Mouse (Mus musculus): Measurements from ENCODE around the gene Hp. TPM values are rescaled to one million over a fixed set of nuclear protein-coding genes. Genes with fewer than 3 reads are reported as not detected.

Gene Hp
- total RNA-seq, 2 experiments from 2014 or later: 211 to 315 TPM

DNA sequence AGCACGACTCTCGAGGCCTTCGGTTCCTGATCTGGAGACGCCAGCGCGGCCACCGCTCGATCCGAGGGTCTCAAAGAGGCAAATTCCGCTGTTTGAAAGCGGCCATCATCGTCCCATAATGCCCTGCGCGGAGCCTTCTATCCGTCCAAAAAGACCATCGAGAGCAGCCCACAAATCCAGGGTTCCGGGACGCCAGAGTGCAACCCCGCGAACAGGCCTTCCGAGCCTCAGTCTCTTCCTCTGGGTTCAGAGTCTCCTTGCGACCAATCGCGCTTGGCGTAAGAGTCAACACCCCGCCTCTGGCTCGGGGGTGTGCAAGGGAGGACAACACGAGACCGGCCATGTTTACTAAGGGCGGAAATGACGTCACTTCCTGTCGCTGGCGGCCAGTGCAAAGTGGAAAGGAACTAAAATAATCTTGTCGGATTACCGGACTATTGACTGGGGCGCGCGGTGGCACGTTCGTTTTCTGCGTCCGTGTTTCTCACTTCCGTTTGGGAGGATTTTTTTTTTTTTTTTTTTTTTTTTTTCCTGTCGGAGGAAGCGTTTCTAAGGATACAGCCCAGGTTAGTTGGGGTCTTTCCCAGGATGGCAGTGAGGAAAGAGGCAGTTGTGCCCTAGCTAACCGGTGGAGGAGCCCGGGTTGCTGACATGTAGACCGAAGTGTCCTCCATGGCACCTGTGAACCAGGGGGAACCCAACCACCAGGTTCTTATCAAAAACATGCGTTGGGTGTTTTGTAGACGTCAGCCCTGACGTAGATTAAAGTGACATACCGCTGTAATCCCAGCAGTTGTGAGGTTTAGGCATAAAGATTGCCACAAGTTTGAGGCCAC is 13.3 kb downstream of the Hp start, which contains the start of the genes Dhx38 and Txnl4b:
Dhx38 (minus strand) TSS at position 364 of the 836 bp plus-strand sequence.
Txnl4b (plus strand) TSS at position 395 of the 836 bp plus-strand sequence.
- ATAC-seq (replicated peaks; ENCODE audit: poor library complexity, severe bottlenecking): peak; percentile 86

DNA sequence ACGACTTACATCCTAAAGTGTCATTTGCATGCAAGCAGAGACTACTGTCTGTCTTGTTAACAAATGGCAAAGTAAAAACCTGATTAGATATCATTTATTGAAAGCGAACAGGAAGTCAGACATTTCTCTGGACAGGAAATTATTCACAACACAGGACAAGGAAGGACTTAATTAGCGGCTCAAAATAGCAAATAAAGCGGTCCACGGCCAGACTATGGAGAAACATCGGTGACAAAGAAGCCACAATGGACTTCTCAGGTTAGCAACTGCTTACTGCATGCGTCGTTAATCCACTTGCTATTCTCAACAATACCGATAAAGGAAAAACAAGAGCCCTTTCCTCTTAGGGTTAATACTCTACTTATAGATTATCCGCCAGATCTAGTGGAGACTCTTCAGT is 14.2 kb downstream of the Hp start:
- no peak for ATAC-seq (replicated peaks; ENCODE audit: poor library complexity, severe bottlenecking)

- ATAC-seq (replicated peaks; ENCODE audit: poor library complexity, severe bottlenecking): peak; percentile 65
These were observed 15.1 kb downstream of the Hp start for GRCm38 (mm10) chr8:109563881-109564280.

GRCm38 (mm10) chr8:109551663-109552062 is 27.3 kb downstream of the Hp start:
- ATAC-seq (replicated peaks; ENCODE audit: poor library complexity, severe bottlenecking): peak; percentile 47

- ATAC-seq (replicated peaks; ENCODE audit: poor library complexity, severe bottlenecking): 0 out of 2 replicates have a peak, but pooled peaks have one; percentile 24
These were observed 34.9 kb downstream of the Hp start for GRCm38 (mm10) chr8:109544049-109544448.

DNA sequence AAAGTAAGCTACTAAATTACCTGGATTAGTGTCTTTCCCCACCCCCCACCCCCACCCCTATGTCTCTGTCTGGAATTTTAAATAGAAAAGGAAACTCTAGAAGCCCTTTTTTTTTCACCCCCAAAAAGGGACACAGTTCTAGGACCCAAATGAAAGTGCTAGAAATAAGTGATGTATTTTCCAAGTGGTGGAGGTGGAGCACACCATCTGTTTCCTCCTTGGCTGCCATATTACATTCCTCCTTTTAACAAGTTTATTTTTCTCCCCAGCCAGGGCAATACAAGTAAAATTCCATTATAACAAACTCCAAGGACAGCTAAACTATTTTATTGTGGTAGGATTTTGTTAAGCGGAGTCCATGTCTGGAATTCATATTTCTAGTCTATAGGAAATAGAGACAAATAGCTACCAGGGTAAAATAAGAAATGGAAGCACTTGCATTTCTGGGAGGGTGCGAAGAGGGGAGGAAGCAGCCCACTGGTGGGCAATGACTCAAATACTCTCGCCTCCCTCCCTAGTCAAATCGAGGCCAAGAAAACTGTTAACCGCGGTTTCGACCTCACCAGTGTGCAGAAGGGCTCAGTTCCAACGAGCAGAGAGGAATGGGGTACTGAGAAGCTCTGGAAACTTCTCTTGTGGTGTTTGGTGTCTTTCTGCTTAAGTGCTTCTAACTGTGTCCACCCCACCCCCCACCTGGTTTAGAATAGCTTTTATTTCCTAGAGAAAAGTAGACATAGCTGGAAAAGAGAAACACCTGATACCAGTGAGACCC is 36.0 kb downstream of the Hp start:
- no peak for ATAC-seq (replicated peaks; ENCODE audit: poor library complexity, severe bottlenecking)

DNA sequence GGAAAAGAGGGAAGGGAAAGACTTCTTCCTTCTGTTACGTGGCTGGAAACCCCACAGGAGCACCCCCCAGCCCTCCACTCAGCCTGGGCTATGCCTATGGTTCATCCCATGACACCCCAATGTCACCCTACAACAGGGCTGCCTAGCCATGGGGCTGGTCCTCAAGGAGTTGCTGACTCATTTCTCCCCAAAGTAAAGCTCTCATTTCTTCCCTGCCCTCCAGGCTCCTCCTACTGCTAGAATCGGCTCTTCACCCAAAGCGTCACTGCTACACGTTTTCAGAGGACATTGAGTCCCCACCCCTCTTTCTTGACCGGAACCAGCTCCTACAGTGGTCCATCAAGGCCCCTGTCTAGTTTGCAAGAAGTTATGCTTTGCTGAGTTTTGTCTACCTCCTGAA is 36.8 kb downstream of the Hp start:
- ATAC-seq (replicated peaks; ENCODE audit: poor library complexity, severe bottlenecking): no peak

DNA sequence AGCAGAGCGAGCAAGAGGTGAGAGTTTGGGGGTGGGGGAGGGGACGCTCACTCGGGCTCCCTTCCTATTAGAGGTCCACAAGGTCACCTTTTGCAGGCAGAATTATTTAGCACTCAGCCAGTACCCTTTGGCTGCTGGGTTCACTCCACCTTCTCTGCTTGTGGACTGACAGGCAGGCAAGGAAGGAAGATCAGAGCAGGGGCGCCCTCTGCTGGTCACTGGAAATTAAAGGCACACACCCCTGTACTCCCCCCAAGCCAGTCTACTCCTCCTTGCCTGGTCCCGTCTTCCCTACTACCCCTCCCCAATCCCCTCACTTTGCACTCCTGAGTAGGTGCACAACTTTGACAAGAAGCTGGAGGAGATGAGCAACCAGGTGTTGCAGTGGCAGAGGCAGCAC is 42.3 kb downstream of the Hp start:
- ATAC-seq (replicated peaks; ENCODE audit: poor library complexity, severe bottlenecking): peak; percentile 82

GRCm38 (mm10) chr8:109535140-109535990 is 43.6 kb downstream of the Hp start:
- ATAC-seq (replicated peaks; ENCODE audit: poor library complexity, severe bottlenecking): peak; percentile 60

Other genes with a start within 250 kb of the Hp start
- not detected in 2 replicates for gene Pmfbp1, start 85.1 kb downstream of the Hp start, total RNA-seq (2014; fragmentation: Nextera tagmentation)
- not detected in 2 replicates for gene Pmfbp1, start 85.1 kb downstream of the Hp start, total RNA-seq (2017)
- 36.1 and 46.0 TPM in 2 replicates for gene Dhx38, start 13.3 kb downstream of the Hp start, total RNA-seq (2014; fragmentation: Nextera tagmentation)
- gene Dhx38, start 13.3 kb downstream of the Hp start, total RNA-seq (2017): 65.5 and 67.5 TPM in 2 replicates
- 9.3 and 15.8 TPM in 2 replicates for gene Txnl4b, start 13.3 kb downstream of the Hp start, total RNA-seq (2014; fragmentation: Nextera tagmentation)
- 14.0 and 23.0 TPM in 2 replicates for gene Txnl4b, start 13.3 kb downstream of the Hp start, total RNA-seq (2017)
- gene Dhodh, start 29.5 kb upstream of the Hp start, total RNA-seq (2014; fragmentation: Nextera tagmentation): 23.9 and 30.6 TPM in 2 replicates
- 28.2 and 28.7 TPM in 2 replicates for gene Dhodh, start 29.5 kb upstream of the Hp start, total RNA-seq (2017)
- 0.13 and 2.1 TPM in 2 replicates for gene Pkd1l3, start 35.3 kb upstream of the Hp start, total RNA-seq (2014; fragmentation: Nextera tagmentation)
- 0.17 and 1.3 TPM in 2 replicates for gene Pkd1l3, start 35.3 kb upstream of the Hp start, total RNA-seq (2017)
- 69.5 and 83.8 TPM in 2 replicates for gene Ist1, start 114.1 kb upstream of the Hp start, total RNA-seq (2014; fragmentation: Nextera tagmentation)
- gene Ist1, start 114.1 kb upstream of the Hp start, total RNA-seq (2017): 76.9 and 82.2 TPM in 2 replicates
- gene Zfp821, start 126.4 kb upstream of the Hp start, total RNA-seq (2014; fragmentation: Nextera tagmentation): 4.7 and 5.6 TPM in 2 replicates
- 6.9 and 9.7 TPM in 2 replicates for gene Zfp821, start 126.4 kb upstream of the Hp start, total RNA-seq (2017)
- 12.4 and 16.8 TPM in 2 replicates for gene Atxn1l, start 158.6 kb upstream of the Hp start, total RNA-seq (2014; fragmentation: Nextera tagmentation)
- gene Atxn1l, start 158.6 kb upstream of the Hp start, total RNA-seq (2017): 13.5 and 18.4 TPM in 2 replicates
- gene Ap1g1, start 199.4 kb upstream of the Hp start, total RNA-seq (2014; fragmentation: Nextera tagmentation): 85.2 and 89.6 TPM in 2 replicates
- 68.4 and 88.4 TPM in 2 replicates for gene Ap1g1, start 199.4 kb upstream of the Hp start, total RNA-seq (2017)